Mouse (Mus musculus) G1E (cell line): ENCODE results near the gene Atp2c1. TPM values are rescaled to one million over a fixed set of nuclear protein-coding genes. Genes with fewer than 3 reads are reported as not detected.

Source experiments
- ATAC-seq: 2 replicates; pipeline ENCODE4 v1.8.0; 2016; ENCODE audit warnings: mild to moderate bottlenecking; ENCODE audit not compliant: insufficient number of reproducible peaks, poor library complexity, low FRiP score, severe bottlenecking; ENCODE audit errors: extremely low read depth
- DNase-seq: peaks from one replicate; pipeline ENCODE4 v3.0.0; 2012; ENCODE audit warnings: low spot score
- H3K27me3 ChIP-seq: 2 replicates; pipeline ENCODE4 v1.6.1; 2012; ENCODE audit warnings: mild to moderate bottlenecking, low read length, inconsistent platforms; ENCODE audit not compliant: insufficient read depth
- H3K36me3 ChIP-seq: replicated peaks from 2 replicates; pipeline ENCODE3; 2012; ENCODE audit warnings: mild to moderate bottlenecking, inconsistent platforms
- H3K4me1 ChIP-seq: 2 replicates; pipeline ENCODE4 v1.6.1; 2012; ENCODE audit warnings: low read depth, low read length, inconsistent platforms, mixed read lengths; ENCODE audit not compliant: insufficient read depth
- H3K4me3 ChIP-seq: 2 replicates; pipeline ENCODE4 v1.5.1; 2012; ENCODE audit warnings: low read depth, mild to moderate bottlenecking, inconsistent platforms, low read length, moderate library complexity, mixed read lengths
- H3K9me3 ChIP-seq: replicated peaks from 2 replicates; pipeline ENCODE4 v1.6.1; 2012; ENCODE audit warnings: inconsistent platforms
- CTCF ChIP-seq: IDR thresholded peaks from 2 replicates; pipeline ENCODE4 v1.5.1; 2012; ENCODE audit warnings: low read depth, low read length, inconsistent platforms, mixed read lengths
- GATA1 ChIP-seq: IDR thresholded peaks from 2 replicates; pipeline ENCODE4 v1.6.1; 2012; ENCODE audit warnings: borderline replicate concordance, low read length, inconsistent platforms, mixed read lengths
- GATA2 ChIP-seq: IDR thresholded peaks from 2 replicates; pipeline ENCODE4 v1.6.1; 2012; ENCODE audit warnings: low read depth, low read length, inconsistent platforms, borderline replicate concordance
- POLR2AphosphoS5 ChIP-seq: IDR thresholded peaks from 2 replicates; pipeline ENCODE4 v1.6.1; 2012; ENCODE audit warnings: low read depth, low read length, inconsistent platforms; ENCODE audit not compliant: insufficient replicate concordance
- TAL1 ChIP-seq: conservative IDR thresholded peaks from 2 replicates; pipeline ENCODE4 v1.6.1; 2012; ENCODE audit warnings: low read depth, low read length, inconsistent platforms, mixed read lengths
- polyA plus RNA-seq: library from polyadenylated mRNA; stranded (reverse); fragments of >175 nt; gene quantifications from 2 replicates; pipeline ENCODE4 v1.2.3, GENCODE M21; 2012
- total RNA-seq, 2 experiments: library from RNA; stranded (forward) in 1 of 2; stranded (reverse) in 1 of 2; fragments of 200-1000 nt in 1 of 2; fragments of >200 nt in 1 of 2; fragmentation: Nextera tagmentation in 1 of 2; gene quantifications; 2 replicates each; pipeline ENCODE4 v1.2.3; 2014 to 2017

The Atp2c1 gene
- total and polyA plus RNA-seq, 3 experiments = 11.8 to 83.3 (median 51.3) TPM

- Histone ChIP-seq H3K4me1 (peaks cover 7% of the 10 kb centered on the region), H3K4me3 (no peak overlapping the region), H3K27me3 (no peaks in the 10 kb centered on the region), H3K36me3 (no peaks in the 10 kb centered on the region), H3K9me3 (no peaks in the 10 kb centered on the region)
- DNase-seq (no peak), ATAC-seq (no peak)
- TF ChIP-seq GATA1 = no peak
- TF ChIP-seq GATA2 = no peak
- no peak for TF ChIP-seq TAL1
- TF ChIP-seq CTCF = no peak
- no peak for TF ChIP-seq POLR2AphosphoS5
These were observed 136.5 kb downstream of the Atp2c1 start for GRCm38 (mm10) chr9:105390616-105391015.

GRCm38 (mm10) chr9:105389289-105389688 lies 137.8 kb downstream of the Atp2c1 start:
- H3K27me3 ChIP-seq = no peaks in the 10 kb centered on the region
- DNase-seq (peak; percentile 8), ATAC-seq (peak; percentile 49; the same call in 1 of the 2 replicates)

DNA sequence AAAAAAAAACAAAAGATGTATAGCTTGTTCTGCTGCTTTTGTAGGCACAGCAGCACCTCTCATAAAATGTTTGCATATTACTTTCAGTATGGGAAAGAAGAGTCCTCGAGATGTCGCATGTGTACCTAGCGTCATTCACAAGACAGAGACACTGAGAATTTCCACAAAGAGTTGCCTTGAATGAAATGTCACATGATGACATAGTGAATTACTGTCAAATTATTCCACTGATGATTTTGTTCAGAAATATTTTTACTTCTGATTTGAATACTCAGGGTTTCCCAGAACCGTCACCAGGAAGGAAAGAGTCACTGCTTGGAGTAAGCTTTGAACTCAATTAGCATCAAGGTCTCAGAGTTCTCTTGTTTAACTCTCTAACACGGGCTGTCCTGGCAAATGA lies 139.7 kb downstream of the Atp2c1 start:
- Histone ChIP-seq H3K9me3 (no peaks in the 10 kb centered on the region), H3K36me3 (no peaks in the 10 kb centered on the region), H3K4me3 (no peak overlapping the region), H3K4me1 (no peaks in the 10 kb centered on the region), H3K27me3 (no peaks in the 10 kb centered on the region)
- no peak for DNase-seq
- TF ChIP-seq GATA2 = no peak
- no peak for TF ChIP-seq TAL1
- no peak for TF ChIP-seq GATA1
- TF ChIP-seq POLR2AphosphoS5 = no peak
- TF ChIP-seq CTCF = no peak
- ATAC-seq = no peak

More at GRCm38 (mm10) chr9:105389289-105389688, 137.8 kb downstream of the Atp2c1 start:
- Histone ChIP-seq H3K4me3 (no peak overlapping the region), H3K9me3 (no peaks in the 10 kb centered on the region), H3K4me1 (no peaks in the 10 kb centered on the region), H3K36me3 (no peaks in the 10 kb centered on the region)
- TF ChIP-seq CTCF = peak; percentile 37; the same call in 1 of the 2 replicates
- no peak for TF ChIP-seq GATA1

GRCm38 (mm10) chr9:105379533-105380145 lies 147.5 kb downstream of the Atp2c1 start:
- no peaks in the 10 kb centered on the region for H3K4me1 ChIP-seq
- H3K9me3 ChIP-seq = no peaks in the 10 kb centered on the region
- H3K4me3 ChIP-seq = no peak overlapping the region
- no peaks in the 10 kb centered on the region for H3K27me3 ChIP-seq
- DNase-seq (no peak), ATAC-seq (no peak)
- H3K36me3 ChIP-seq = no peaks in the 10 kb centered on the region
- TF ChIP-seq CTCF (no peak), POLR2AphosphoS5 (no peak), GATA1 (no peak), TAL1 (no peak), GATA2 (no peak)

GRCm38 (mm10) chr9:105377622-105378021 lies 149.5 kb downstream of the Atp2c1 start:
- Histone ChIP-seq H3K27me3 (no peaks in the 10 kb centered on the region), H3K4me1 (no peaks in the 10 kb centered on the region), H3K9me3 (no peaks in the 10 kb centered on the region), H3K4me3 (no peak overlapping the region), H3K36me3 (no peaks in the 10 kb centered on the region)
- TF ChIP-seq GATA1 (no peak), TAL1 (no peak), CTCF (no peak), POLR2AphosphoS5 (no peak), GATA2 (no peak)
- ATAC-seq (no peak), DNase-seq (no peak)

DNA sequence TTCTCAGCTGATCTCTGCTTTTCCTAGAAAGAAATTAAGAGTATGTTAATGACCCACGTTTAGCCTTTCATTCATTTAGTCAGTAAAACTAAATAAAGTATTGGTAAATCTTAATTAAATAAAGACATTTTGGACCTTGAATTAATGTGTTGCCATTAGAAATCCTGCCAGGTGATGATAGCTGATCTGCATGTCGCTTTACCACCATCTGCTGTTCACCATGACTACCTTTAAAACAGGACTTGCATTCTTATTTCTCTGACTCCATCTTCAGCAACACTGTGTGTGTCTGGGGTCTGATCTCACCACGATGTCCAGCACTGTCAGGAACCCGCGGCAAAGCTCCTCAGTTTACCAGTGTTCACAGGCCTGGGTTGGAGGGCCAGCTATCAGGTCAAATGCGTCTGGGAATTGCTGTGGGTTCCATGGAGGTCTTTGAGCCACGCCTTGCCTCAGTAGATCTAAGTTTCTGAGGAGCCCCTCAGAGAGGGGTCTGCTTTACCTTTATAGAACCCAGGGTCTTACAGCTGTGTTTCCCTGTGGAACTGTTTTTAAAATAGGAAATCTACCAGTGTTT lies 150.1 kb downstream of the Atp2c1 start:
- no peak for DNase-seq
- no peak for ATAC-seq
- Histone ChIP-seq H3K27me3 (no peaks in the 10 kb centered on the region), H3K9me3 (no peaks in the 10 kb centered on the region), H3K36me3 (no peaks in the 10 kb centered on the region), H3K4me1 (no peaks in the 10 kb centered on the region), H3K4me3 (no peak overlapping the region)
- TF ChIP-seq TAL1 (no peak), GATA1 (no peak), CTCF (no peak), POLR2AphosphoS5 (no peak), GATA2 (no peak)

DNA sequence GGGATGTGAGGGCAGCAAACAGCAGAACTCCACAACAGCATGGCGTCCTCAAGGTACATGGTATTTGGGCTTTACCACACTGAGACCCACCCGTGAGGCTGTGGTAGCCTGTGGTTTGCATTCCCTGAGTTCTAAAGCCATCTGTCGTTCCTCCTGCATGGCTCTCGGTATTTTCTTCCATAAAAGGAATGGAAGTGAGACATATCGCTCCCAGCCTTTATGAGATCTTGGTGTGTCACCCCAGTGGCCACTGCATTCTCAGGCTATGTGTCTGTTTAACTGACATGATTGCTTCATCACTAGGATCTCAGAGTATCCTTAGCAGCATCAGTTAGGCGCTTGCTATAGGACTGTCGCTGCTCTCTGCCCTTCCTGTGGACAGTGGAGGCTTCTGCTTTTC lies 150.7 kb downstream of the Atp2c1 start:
- DNase-seq = no peak
- ATAC-seq = no peak
- Histone ChIP-seq H3K9me3 (no peaks in the 10 kb centered on the region), H3K4me3 (no peak overlapping the region), H3K4me1 (no peaks in the 10 kb centered on the region), H3K36me3 (no peaks in the 10 kb centered on the region), H3K27me3 (no peaks in the 10 kb centered on the region)
- TF ChIP-seq CTCF (no peak), POLR2AphosphoS5 (no peak), GATA2 (no peak), GATA1 (no peak)
